Mouse (Mus musculus) lung, postnatal 0 days (tissue): ENCODE measurements around the gene Mxd4.

Source experiments
- CTCF ChIP-seq: IDR thresholded peaks from 2 replicates; pipeline ENCODE4 v1.5.1; 2016; ENCODE audit warnings: antibody characterized with exemption, mild to moderate bottlenecking
- EP300 ChIP-seq: IDR thresholded peaks from 2 replicates; pipeline ENCODE4 v1.6.1; 2016; ENCODE audit warnings: antibody characterized with exemption, mild to moderate bottlenecking, control low read depth

DNA sequence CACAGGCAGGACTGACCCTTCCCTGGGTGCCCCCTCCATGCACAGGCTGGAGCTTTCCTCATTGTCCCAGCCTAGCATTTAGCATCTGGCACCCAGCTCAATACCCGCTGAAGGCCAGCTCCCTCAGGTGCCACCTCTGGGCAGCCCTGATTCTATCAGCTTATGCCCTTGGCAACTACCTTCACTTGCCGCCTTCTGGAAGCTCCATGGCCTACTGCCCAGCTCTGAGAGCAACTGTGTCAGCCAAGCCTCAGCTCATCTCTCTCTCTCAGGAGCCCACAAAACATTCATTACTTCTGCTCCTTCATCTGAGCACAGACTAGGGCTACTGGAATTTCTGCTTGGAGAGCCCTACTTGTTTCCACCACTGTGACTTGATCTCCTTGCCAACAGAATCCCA lies 38.0 kb upstream of the Mxd4 start:
- TF ChIP-seq CTCF (no peak), EP300 (no peak)
